Mouse (Mus musculus) megakaryocyte, adult 5-6 weeks (primary cell): ENCODE measurements around the gene Rpl7l1. TPM values are rescaled to one million over a fixed set of nuclear protein-coding genes. Genes with fewer than 3 reads are reported as not detected.
"Not testable (repeated sequence)": the region's sequence is repeated elsewhere in the genome, so short reads cannot be mapped to it uniquely, and the experiment has no call there.

Experiments used
- ATAC-seq: 2 replicates; pipeline ENCODE4 v1.8.0; 2016; ENCODE audit warnings: mild to moderate bottlenecking, inconsistent platforms; ENCODE audit not compliant: poor library complexity, severe bottlenecking
- total RNA-seq, 2 experiments: library from RNA; stranded (forward) in 1 of 2; stranded (reverse) in 1 of 2; fragments of 153-499, 151-499 nt in 1 of 2; fragments of 221-1000, 200-1000 nt in 1 of 2; gene quantifications; 2 replicates each; pipeline versions ENCODE4 v1.2.3 to v1.2.4; 2015 to 2017

Gene Rpl7l1
- total RNA-seq (2015) (57.4 and 63.0 TPM in 2 replicates), total RNA-seq (2017) (78.5 and 81.4 TPM in 2 replicates)

GRCm38 (mm10) chr17:46782341-46783221, at the start of gene Rpl7l1:
Rpl7l1 (minus strand) TSS chr17:46782672.
- ATAC-seq, result peak; percentile 96

DNA sequence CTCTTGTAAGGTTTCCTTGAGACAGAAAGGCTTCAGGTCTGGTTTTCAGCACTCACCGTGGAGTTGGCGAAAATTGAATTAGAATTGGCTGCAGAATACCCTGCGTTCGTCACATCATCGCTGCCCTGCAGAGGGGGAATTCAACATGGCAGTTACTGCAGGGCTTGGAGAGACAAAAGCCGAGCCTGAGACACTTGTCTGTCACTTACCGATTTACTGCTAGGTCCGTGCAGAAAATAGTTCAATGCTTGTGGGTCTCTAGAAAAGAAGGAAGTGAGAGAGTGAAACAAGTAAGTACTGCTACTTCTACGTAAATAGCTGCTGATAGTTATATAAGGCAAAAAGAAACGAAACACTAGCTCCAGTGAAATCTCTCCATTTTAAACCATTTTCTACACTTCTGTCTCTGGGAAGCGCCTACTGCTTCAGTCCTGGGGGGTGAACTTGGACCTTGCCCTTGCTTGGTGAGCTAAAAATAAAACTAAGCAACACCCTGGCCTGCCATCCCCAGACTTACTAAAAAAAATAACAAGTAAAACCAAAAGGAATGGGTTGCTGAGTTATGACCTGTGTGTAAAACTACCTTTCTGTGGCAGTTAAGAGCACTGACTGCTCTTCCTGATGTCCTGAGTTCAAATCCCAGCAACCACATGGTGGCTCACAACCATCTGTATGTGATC, 47.5 kb upstream of the Rpl7l1 start:
- peak; percentile 60 for ATAC-seq

DNA sequence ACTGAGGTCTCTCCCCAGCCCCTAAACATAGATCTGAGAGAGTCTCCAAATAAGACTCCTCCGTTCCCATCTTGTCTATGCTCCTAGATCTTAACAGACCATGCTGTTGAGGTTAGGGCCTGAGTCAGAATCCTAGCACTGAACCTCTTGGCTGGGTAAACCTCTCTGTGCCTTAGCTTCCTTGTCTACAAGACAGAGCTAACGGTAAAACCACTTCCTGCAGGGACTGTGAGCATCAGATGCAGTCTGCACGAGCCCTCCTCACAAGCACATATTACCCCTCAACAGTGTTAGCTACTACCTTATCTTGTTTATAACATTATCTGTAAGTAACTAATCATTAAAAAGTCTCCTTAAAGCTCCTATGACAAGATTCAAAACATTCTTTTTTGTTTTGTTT, 46.5 kb upstream of the Rpl7l1 start:
- ATAC-seq, result no peak; the same call in 1 of the 2 replicates

DNA sequence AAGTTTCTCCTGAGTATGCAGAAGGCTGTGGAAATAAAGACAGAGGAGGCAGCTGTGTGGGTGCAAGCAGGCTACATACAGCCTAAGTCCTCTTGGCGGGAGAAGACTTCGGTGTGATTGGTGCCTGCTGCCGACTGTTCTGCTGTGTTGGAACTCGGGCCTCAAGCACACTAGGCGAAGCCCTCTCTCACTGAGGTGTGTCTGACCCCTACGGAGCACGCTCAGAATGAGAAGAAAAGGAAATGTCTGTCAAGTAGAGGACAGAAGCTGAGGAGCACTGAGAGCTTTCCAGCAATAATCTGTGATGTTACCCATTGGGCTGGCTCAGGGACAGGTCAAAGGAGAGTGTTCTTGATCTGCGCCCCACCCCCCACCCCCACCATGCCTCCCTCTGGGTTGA, 40.6 kb upstream of the Rpl7l1 start:
- ATAC-seq, result no peak

- ATAC-seq, result no peak
Measured at GRCm38 (mm10) chr17:46820628-46821027, 38.2 kb upstream of the Rpl7l1 start.

DNA sequence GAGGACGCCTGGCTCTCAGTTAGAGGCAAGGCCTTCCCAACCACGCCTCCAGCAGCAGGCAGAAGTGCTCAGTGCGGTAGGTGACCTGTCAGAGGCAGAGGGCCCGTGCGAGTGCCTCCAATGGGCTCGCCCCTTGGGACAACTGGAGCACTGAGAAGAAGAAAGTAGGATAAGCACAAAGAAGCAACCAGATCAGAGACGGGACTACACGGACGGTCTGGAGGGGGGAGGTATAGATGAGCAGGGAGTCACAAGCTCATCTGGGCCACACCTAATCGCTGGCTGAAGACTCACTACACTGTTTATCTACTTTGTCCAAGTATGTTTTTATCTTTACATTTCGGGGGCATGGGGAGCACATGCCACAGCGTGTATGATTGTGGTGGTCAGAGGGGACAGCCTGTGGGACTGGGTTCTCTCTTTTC, 35.3 kb upstream of the Rpl7l1 start:
- ATAC-seq, result no peak

DNA sequence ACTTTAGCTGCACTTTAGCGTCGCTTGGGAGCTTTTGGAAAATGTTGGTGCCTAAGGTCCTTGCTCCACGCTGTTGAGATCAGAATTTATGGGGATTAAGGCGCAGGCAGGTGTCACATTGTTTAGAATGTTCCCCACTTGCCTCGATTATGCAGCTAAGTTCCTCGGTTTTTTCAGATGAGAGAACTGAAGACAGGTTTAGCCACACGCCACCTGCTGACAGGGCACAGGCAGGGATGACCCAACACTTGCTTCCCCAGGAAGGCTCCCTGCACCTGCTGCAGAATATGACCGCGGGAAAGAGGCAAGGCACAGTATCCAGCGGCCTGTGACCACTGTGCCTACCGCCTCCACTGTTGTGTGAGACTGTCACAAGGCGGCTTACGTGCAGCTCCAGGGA, 33.8 kb upstream of the Rpl7l1 start:
- ATAC-seq, result no peak

GRCm38 (mm10) chr17:46814497-46814896, 32.0 kb upstream of the Rpl7l1 start:
- ATAC-seq, result no peak

DNA sequence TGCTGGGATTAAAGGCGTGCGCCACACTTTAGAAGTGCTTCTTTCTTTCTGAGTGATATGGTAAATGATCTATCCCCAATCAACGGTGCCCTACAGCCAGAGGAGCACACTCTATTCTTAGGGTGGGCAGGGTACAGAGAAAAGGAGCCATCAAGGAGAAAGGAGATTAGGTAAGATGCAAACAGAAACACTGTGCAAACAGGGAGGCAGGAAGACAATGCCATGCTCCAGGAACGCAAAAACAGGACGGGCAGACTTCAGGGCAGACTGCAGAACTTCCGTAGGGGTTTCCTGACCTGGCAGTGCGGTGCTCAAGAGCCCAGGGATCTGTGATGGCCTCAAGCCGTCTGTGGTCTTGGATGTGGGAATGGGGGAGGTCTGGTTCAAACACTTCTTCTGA, 31.2 kb upstream of the Rpl7l1 start:
- ATAC-seq, result no peak

GRCm38 (mm10) chr17:46812442-46812841, 30.0 kb upstream of the Rpl7l1 start:
- no peak for ATAC-seq

- no peak for ATAC-seq
Measured at GRCm38 (mm10) chr17:46810672-46811071, 28.2 kb upstream of the Rpl7l1 start.

DNA sequence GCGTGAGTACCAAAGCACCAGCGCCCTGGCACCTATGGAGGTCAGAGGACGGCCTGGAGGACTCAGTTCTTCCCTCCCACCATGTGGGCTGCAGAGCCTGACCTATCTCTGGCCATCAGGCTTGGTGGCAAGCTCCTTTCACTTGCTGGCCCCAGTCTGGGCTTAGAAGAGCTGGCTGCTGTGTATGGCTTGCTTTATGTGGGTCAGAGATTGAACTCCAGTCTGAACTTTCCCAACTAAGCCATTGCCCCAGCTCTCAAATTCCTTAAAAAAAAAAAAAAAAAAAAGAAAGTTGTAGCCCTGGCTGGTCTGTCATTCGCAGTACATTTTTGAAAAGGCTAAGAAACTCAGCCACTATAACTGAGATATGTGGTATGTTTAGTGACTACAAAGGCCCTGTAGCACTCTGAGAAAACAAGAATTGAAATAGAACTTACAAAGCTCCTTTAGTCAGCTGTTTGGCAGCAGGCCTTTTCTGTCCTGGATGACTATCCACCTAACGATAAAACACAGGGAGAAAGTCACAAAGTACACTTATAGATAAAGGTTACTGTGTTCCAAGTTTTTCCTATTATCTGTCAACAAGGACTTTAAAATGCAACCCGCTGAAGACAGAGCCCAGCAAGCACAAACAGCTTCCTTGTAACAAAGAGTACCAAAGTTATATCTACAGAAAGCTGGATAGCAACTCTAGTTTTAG, 26.8 kb upstream of the Rpl7l1 start:
- no peak for ATAC-seq

GRCm38 (mm10) chr17:46808376-46808775, 25.9 kb upstream of the Rpl7l1 start:
- ATAC-seq, result no peak

GRCm38 (mm10) chr17:46801761-46802160, 19.3 kb upstream of the Rpl7l1 start:
- ATAC-seq, result no peak

DNA sequence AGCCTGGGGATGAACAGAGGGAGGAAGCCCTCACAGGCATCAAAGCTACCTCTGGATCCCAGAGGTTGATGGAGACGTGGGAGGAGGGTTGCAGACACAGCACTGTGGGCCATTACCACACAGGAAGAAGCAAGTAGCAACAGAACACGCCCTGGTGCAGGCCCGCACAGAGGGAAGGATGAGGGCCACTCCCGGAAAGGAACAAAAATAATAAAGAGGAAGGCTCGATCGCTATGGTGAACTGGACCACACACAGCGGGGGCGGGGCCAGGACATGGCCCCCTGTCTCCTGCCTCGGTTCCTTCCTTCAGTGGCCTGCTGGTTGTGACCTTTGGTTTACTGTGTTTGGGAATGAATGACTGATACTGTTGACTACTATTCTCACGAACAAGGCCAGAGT, 17.2 kb upstream of the Rpl7l1 start:
- peak; percentile 94 for ATAC-seq

DNA sequence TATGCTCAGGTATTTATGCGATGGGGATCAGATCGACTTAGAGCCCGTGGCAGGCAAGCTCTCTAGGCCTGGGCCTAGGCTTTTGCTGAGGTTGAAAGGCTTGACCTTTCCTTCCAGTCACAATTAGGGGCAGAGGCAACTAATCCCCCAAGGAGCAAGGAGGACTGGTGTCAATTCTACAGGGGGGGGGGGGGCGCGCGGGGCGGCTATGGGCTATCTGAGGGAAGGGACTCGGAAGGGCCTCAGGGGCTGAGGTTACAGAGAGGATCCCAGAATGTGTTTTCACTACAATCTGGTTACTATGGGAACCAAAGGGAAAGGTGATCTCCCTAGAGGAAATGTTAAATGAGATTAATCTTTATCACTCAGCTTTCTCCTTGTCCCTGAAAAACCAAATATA, 14.9 kb upstream of the Rpl7l1 start:
- ATAC-seq, result no peak

DNA sequence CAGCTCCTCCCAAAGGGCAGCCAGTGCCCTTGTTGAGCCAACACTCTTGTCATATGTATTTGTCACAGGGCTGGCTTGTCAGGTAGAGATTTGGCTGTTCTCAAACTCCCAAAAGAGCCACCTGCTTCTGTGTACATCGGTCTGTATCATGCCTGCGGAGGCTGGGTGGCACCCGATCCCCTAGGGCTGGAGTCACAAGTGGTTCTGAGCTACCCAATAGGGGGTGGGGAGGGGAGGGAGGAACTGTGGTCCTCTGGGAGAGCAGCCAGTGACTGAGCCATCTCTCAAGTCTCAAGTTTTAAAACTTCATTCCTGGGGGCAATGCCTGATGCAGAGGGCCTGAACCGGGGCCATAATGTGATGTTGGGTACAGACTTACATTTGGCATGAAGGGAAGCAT, 14.3 kb upstream of the Rpl7l1 start:
- no peak for ATAC-seq

GRCm38 (mm10) chr17:46792963-46793362, 10.5 kb upstream of the Rpl7l1 start:
- no peak for ATAC-seq

DNA sequence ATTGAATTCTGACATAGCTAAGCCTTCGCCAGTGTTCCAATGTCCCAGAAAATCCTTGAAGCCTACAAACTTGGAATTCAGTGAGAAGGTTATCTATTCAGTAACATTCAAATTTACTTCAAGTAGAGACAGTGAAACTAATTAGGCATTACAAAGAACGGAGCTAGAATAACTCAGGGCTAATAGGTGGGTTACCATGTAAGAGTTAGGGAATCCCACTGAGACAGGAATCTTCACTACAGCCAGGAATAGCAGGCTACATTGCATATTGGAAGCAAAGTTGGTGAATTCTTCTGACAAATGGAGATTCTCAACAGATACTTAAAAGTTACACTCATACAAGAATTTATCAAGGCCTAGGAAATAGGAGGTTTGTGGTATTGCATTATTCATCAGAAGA, 5.5 kb upstream of the Rpl7l1 start:
- not testable (repeated sequence) for ATAC-seq

- ATAC-seq, result no peak
Measured at GRCm38 (mm10) chr17:46786952-46787351, 4.5 kb upstream of the Rpl7l1 start.

DNA sequence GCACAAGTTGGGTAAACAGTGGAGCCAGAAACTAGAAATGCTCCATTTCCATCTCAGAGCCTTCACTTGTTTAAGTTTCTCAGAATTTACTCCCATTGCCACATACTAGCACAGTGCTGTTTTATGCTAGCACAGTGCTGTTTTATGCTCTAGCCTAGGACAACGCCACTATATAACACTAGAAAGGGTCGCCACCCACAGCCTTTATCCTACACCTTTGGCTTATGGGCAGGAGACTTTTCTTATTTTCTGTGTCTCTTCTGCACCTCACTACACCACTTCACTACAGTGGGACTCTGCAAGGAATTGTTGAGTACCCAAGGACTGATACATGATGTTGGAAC, 722 bp upstream of the Rpl7l1 start:
- ATAC-seq, result no peak

DNA sequence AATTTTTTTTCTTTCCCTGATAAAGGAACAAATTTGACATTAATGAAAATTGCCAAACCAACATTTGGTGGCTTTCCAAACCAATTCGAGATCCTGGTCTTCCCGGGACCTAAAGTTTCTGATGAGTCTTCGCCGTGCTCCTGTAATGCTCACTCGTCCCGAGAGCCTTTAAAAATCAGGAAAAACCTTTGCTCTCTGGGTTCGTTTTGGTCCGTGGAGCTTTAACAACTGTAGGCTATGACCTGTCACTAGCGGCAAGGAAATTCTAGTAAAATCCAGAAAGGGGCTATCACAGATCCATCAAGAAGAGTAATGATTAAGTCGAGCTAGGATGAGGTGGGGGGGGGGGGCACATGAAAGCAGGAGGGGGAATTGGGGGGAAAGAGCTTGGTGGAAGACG, 596 bp downstream of the Rpl7l1 start:
- no peak for ATAC-seq
